Mouse (Mus musculus): Measurements from ENCODE around the gene Prm2. TPM values are rescaled to one million over a fixed set of nuclear protein-coding genes. Genes with fewer than 3 reads are reported as not detected.

Prm2 gene
- polyA plus RNA-seq, 1 experiment from 2014 or later, result not detected

DNA sequence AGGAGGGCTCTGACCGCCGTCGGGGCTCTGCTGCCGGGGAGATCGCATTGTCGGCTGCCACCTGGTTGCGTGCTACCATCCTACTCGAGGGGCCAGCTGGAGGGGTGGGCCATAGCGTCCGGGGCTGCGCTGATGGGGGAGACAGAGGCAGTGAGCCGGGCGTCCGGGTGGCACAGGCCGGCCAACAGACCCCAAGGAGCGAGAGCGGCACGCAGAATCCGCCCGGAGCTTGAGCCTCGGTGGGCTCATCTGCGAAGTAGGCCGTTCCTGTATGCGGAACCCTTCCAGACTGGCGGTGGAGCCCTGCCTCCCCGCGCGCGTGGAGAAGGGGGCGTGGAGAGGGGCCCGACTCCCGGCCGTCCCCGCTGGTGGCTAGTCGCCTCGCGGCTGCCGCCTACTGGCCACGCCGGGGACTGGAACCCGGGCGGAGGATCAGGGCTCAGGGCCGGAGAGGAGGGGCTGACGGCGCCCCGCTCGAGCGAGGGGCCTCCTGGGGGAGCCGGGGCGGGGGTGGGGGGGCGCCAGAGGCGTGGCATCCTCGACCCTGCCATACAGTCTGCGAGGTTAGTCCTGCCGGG is 11.1 kb downstream of the Prm2 start:
- peaks cover 62% of the 10 kb centered on the region for H3K4me1 ChIP-seq
- no peaks in the 10 kb centered on the region for H3K9me3 ChIP-seq
- H3K36me3 ChIP-seq, result peaks cover 5% of the 10 kb centered on the region; the same call in 1 of the 2 replicates
- H3K4me2 ChIP-seq, result peak overlapping the region; percentile 97
- peak overlapping the region; percentile 96 for H3K27ac ChIP-seq (replicated peaks)
- WGBS, result under 1% methylated on average over 47 of the region's 55 CpGs
- peaks cover 3% of the 10 kb centered on the region; the same call in 1 of the 2 replicates for H3K27me3 ChIP-seq (replicated peaks)
- peak overlapping the region; percentile 93 for H3K9ac ChIP-seq
- H3K4me3 ChIP-seq, result peak overlapping the region; percentile 85
- peak; percentile 64 for ATAC-seq (ENCODE audit: extremely low read depth, insufficient number of reproducible peaks, low FRiP score, low TSS enrichment)

GRCm38 (mm10) chr16:10783883-10784792 is 11.8 kb downstream of the Prm2 start:
- Histone ChIP-seq H3K27ac (replicated peaks) (peak overlapping the region; percentile 96), H3K36me3 (peaks cover 5% of the 10 kb centered on the region; the same call in 1 of the 2 replicates), H3K4me3 (peak overlapping the region; percentile 85), H3K27me3 (replicated peaks) (peaks cover under 1% of the 10 kb centered on the region; the same call in 1 of the 2 replicates), H3K9me3 (no peaks in the 10 kb centered on the region), H3K4me2 (peak overlapping the region; percentile 97), H3K9ac (peak overlapping the region; percentile 93), H3K4me1 (peaks cover 65% of the 10 kb centered on the region)
- WGBS, result 2% methylated on average over 81 of the region's 81 CpGs
- no peak for ATAC-seq (ENCODE audit: extremely low read depth, insufficient number of reproducible peaks, low FRiP score, low TSS enrichment)

DNA sequence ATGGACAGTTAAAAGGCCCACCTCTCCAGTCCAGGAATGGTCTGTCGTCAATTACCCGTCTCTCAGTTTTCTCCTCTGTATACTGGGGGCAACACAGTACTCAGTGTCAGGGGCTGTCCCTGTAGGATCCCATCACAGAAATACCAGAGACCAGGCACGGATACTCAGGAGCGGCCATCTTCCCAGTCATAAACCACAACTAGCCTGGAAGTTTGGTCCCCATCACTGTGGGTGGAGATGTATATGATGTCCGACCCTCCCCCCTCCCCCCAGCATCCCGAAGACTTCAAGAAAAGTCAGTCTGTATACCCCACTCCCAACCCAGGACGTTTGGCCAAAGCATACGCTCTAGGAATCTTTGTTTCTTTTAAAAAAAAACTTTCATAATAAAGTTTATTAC is 12.5 kb downstream of the Prm2 start:
- WGBS, result 67% methylated on average over 8 of the region's 8 CpGs
- Histone ChIP-seq H3K27ac (replicated peaks) (peak overlapping the region; percentile 96; the same call in 1 of the 2 replicates), H3K4me2 (peak overlapping the region; percentile 97), H3K9ac (peak overlapping the region; percentile 93), H3K4me1 (peaks cover 68% of the 10 kb centered on the region), H3K36me3 (peaks cover 5% of the 10 kb centered on the region; the same call in 1 of the 2 replicates), H3K27me3 (replicated peaks) (no peaks in the 10 kb centered on the region), H3K9me3 (no peaks in the 10 kb centered on the region), H3K4me3 (peak overlapping the region; percentile 85)
- ATAC-seq (ENCODE audit: extremely low read depth, insufficient number of reproducible peaks, low FRiP score, low TSS enrichment), result no peak

- Histone ChIP-seq H3K36me3 (peaks cover 5% of the 10 kb centered on the region; the same call in 1 of the 2 replicates), H3K9ac (peak overlapping the region; percentile 93), H3K9me3 (no peaks in the 10 kb centered on the region), H3K4me2 (peak overlapping the region; percentile 97), H3K4me3 (peak overlapping the region; percentile 85), H3K27me3 (replicated peaks) (no peaks in the 10 kb centered on the region), H3K4me1 (peaks cover 72% of the 10 kb centered on the region), H3K27ac (replicated peaks) (peak overlapping the region; percentile 82)
- ATAC-seq (ENCODE audit: extremely low read depth, insufficient number of reproducible peaks, low FRiP score, low TSS enrichment), result no peak
- WGBS, result 14% methylated on average over 1 of the region's 1 CpGs
Observed at GRCm38 (mm10) chr16:10783152-10783434, 12.8 kb downstream of the Prm2 start.

- peak overlapping the region; percentile 97 for H3K4me2 ChIP-seq
- WGBS, result 38% methylated on average over 6 of the region's 6 CpGs
- peaks cover 5% of the 10 kb centered on the region; the same call in 1 of the 2 replicates for H3K36me3 ChIP-seq
- peaks cover 75% of the 10 kb centered on the region for H3K4me1 ChIP-seq
- ATAC-seq (ENCODE audit: extremely low read depth, insufficient number of reproducible peaks, low FRiP score, low TSS enrichment), result no peak
- H3K4me3 ChIP-seq, result peak overlapping the region; percentile 85
- H3K27me3 ChIP-seq (replicated peaks), result no peaks in the 10 kb centered on the region
- H3K9me3 ChIP-seq, result no peaks in the 10 kb centered on the region
- H3K9ac ChIP-seq, result peak overlapping the region; percentile 93
- peak overlapping the region; percentile 82 for H3K27ac ChIP-seq (replicated peaks)
Observed at GRCm38 (mm10) chr16:10782377-10783151, 13.4 kb downstream of the Prm2 start.

- H3K27ac ChIP-seq (replicated peaks), result peak overlapping the region; percentile 82
- H3K9me3 ChIP-seq, result no peaks in the 10 kb centered on the region
- H3K27me3 ChIP-seq (replicated peaks), result no peaks in the 10 kb centered on the region
- peaks cover 5% of the 10 kb centered on the region; the same call in 1 of the 2 replicates for H3K36me3 ChIP-seq
- H3K9ac ChIP-seq, result peak overlapping the region; percentile 93
- peak overlapping the region; percentile 85; the same call in 1 of the 2 replicates for H3K4me3 ChIP-seq
- ATAC-seq (ENCODE audit: extremely low read depth, insufficient number of reproducible peaks, low FRiP score, low TSS enrichment), result no peak
- 15% methylated on average over 9 of the region's 9 CpGs for WGBS
- peak overlapping the region; percentile 97 for H3K4me2 ChIP-seq
- H3K4me1 ChIP-seq, result peaks cover 74% of the 10 kb centered on the region
Observed at GRCm38 (mm10) chr16:10781862-10782371, 14.0 kb downstream of the Prm2 start.

DNA sequence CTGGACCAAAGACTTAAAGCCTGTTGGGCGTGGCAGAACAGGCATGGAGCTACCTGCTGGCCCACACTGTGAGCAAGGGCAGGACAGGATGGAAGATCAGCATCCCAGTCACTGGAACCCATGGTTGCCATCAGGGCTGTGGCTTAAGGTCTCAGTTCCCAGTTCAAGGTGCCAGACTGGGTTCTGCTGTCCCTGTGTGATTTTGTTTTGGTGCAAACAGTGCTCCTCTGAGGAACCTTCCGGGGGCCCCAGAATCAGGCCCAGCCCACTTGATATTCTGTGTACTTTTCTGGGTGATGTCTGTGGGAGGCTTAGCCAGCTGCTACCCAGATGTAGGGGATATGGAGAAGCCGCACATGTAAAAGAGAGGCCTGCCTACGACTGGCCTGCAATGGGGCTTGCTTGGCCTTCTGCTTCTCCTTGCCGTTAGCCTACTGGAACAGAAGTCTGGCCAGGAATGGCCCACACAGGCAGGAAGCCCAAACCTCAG is 15.3 kb downstream of the Prm2 start:
- WGBS, result 76% methylated on average over 5 of the region's 5 CpGs
- no peak overlapping the region for H3K4me3 ChIP-seq
- H3K4me2 ChIP-seq, result no peak overlapping the region
- H3K36me3 ChIP-seq, result peaks cover 5% of the 10 kb centered on the region; the same call in 1 of the 2 replicates
- no peak overlapping the region for H3K9ac ChIP-seq
- no peak for ATAC-seq (ENCODE audit: extremely low read depth, insufficient number of reproducible peaks, low FRiP score, low TSS enrichment)
- H3K9me3 ChIP-seq, result no peaks in the 10 kb centered on the region
- H3K4me1 ChIP-seq, result peaks cover 74% of the 10 kb centered on the region
- H3K27me3 ChIP-seq (replicated peaks), result no peaks in the 10 kb centered on the region
- H3K27ac ChIP-seq (replicated peaks), result peak overlapping the region; percentile 82

DNA sequence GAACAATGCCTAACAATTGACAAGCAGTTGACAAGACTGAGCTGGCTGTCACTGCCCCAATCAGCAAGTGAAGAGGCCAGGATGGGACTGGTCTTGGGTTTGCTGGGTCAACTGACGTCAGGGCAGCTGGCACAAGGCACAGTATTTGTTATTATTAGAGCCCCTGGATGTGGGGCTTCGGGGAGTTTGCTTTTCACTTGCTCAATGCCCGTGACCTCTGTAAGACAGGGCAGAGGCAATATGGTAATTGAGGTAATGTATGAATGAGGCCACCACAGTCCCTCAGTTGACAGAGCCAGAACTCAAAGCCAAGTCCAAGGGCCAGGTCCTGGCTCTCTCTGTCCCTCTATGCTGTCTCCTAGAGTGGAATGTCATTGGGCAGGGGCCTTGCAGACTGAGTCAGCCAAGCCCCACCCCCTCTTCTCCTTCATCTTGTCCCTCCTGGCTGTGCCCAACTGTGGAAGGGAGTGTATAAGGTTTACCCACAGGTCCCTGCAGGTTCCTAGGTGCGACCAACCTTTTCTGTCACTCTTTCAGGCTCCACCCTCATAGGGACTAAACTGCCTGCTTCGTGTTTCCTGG is 18.3 kb downstream of the Prm2 start:
- ATAC-seq (ENCODE audit: extremely low read depth, insufficient number of reproducible peaks, low FRiP score, low TSS enrichment), result no peak
- 53% methylated on average over 5 of the region's 5 CpGs for WGBS
- Histone ChIP-seq H3K27ac (replicated peaks) (peak overlapping the region; percentile 17), H3K4me3 (no peak overlapping the region), H3K4me1 (peaks cover 60% of the 10 kb centered on the region), H3K27me3 (replicated peaks) (no peaks in the 10 kb centered on the region), H3K9me3 (no peaks in the 10 kb centered on the region), H3K36me3 (peaks cover under 1% of the 10 kb centered on the region; the same call in 1 of the 2 replicates), H3K4me2 (no peak overlapping the region), H3K9ac (no peak overlapping the region)

- WGBS, result 33% methylated on average over 7 of the region's 7 CpGs
Observed at GRCm38 (mm10) chr16:10776322-10776721, 19.6 kb downstream of the Prm2 start.

GRCm38 (mm10) chr16:10774726-10775125 is 21.2 kb downstream of the Prm2 start:
- H3K27me3 ChIP-seq (replicated peaks), result no peaks in the 10 kb centered on the region
- no peak overlapping the region for H3K27ac ChIP-seq (replicated peaks)
- 36% methylated on average over 4 of the region's 4 CpGs for WGBS
- H3K9ac ChIP-seq, result no peak overlapping the region
- peaks cover 47% of the 10 kb centered on the region for H3K4me1 ChIP-seq
- no peak overlapping the region for H3K4me2 ChIP-seq
- ATAC-seq (ENCODE audit: extremely low read depth, insufficient number of reproducible peaks, low FRiP score, low TSS enrichment), result no peak
- no peaks in the 10 kb centered on the region for H3K36me3 ChIP-seq
- no peak overlapping the region for H3K4me3 ChIP-seq
- no peaks in the 10 kb centered on the region for H3K9me3 ChIP-seq

More at GRCm38 (mm10) chr16:10776322-10776721, 19.6 kb downstream of the Prm2 start:
- Histone ChIP-seq H3K27me3 (replicated peaks) (no peaks in the 10 kb centered on the region), H3K4me1 (peaks cover 48% of the 10 kb centered on the region), H3K36me3 (no peaks in the 10 kb centered on the region), H3K4me2 (no peak overlapping the region), H3K4me3 (no peak overlapping the region), H3K27ac (replicated peaks) (no peak overlapping the region), H3K9ac (no peak overlapping the region), H3K9me3 (no peaks in the 10 kb centered on the region)
- no peak for ATAC-seq (ENCODE audit: extremely low read depth, insufficient number of reproducible peaks, low FRiP score, low TSS enrichment)
